Mouse (Mus musculus): ENCODE data around the gene Olfr1263. TPM values are rescaled to one million over a fixed set of nuclear protein-coding genes. Genes with fewer than 3 reads are reported as not detected.

Olfr1263 gene
- not detected in 2 replicates for polyA plus RNA-seq (2012; rRNA removed)

DNA sequence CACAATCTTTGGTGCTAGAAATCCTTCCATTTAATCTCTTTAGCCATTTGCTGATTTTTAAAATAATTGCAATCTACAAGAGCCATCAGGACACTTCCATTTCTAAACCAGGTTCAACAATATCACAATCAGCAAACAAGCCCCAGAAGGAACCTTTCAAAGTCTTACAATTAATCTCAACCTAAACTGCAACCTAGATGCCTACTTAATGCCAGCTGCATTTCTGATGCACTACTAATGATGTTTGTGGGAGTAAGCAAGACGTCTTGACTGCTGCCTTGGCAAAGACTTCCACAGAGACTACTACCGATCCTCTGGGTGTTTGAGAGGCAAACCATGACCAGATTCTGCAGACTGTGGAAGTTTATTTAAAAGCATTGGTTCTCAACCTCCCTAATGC, at the start of gene Olfr1263:
Olfr1263 (plus strand) TSS at position 301 of the 400 bp plus-strand sequence.
- TF ChIP-seq POLR2A (IDR thresholded peaks at IDR 0.05; ENCODE audit: extremely low read depth, insufficient read depth, low read length), result no peak
- TF ChIP-seq CTCF (IDR thresholded peaks at IDR 0.05; ENCODE audit: extremely low read depth, insufficient read depth, low read length), result no peak
- Histone ChIP-seq H3K4me1 (ENCODE audit: control insufficient read depth, insufficient read depth, low read length) (no peaks in the 10 kb centered on the region), H3K4me3 (ENCODE audit: insufficient read depth, low read length) (no peak within 1 kb of the TSS), H3K27ac (ENCODE audit: insufficient read depth, low read length) (no peak within 1 kb of the TSS)

DNA sequence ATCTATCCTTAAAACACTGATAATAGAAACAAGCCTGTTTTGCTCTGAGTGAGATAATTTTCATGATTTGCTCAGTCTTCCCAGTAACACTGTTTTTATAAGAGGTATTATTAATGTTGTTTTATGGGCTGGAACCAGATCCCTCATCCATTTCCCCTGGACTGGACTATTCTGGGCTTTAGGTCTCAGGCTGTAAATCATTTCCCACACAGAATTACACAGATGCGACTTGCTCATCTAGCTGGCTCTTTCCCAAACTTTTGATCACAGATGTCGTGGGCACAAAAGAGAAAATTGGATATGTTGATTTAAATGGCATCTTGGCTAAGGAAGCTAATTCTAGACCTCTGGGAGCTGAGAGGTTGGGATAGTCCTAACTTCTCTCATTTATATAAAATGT, 37.7 kb upstream of the Olfr1263 start, which contains the start of gene Olfr1260:
Olfr1260 (plus strand) TSS at position 157 of the 400 bp plus-strand sequence.
- H3K27ac ChIP-seq (ENCODE audit: insufficient read depth, low read length), result no peak within 1 kb of the TSS
- no peaks in the 10 kb centered on the region for H3K4me1 ChIP-seq (ENCODE audit: control insufficient read depth, insufficient read depth, low read length)
- H3K4me3 ChIP-seq (ENCODE audit: insufficient read depth, low read length), result no peak within 1 kb of the TSS
- no peak for TF ChIP-seq CTCF (IDR thresholded peaks at IDR 0.05; ENCODE audit: extremely low read depth, insufficient read depth, low read length)
- TF ChIP-seq POLR2A (IDR thresholded peaks at IDR 0.05; ENCODE audit: extremely low read depth, insufficient read depth, low read length), result no peak

DNA sequence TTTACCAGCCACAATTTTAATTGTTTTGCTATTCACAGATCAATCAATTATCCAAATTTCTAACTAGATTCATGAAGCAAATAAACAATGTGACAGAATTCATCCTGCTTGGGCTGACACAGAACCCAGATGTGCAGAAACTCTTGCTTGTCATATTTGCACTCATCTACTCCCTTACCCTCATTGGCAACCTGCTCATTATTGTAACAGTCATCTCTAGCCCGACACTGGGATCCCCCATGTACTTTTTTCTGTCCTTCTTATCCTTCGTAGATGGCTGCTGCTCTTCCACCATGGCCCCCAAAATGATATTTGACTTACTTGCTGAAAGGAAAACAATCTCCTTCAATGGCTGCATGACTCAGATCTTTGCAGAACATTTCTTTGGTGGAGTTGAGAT, 34.2 kb upstream of the Olfr1263 start:
- no peak overlapping the region for H3K4me3 ChIP-seq (ENCODE audit: insufficient read depth, low read length)
- no peak overlapping the region for H3K27ac ChIP-seq (ENCODE audit: insufficient read depth, low read length)
- TF ChIP-seq POLR2A (IDR thresholded peaks at IDR 0.05; ENCODE audit: extremely low read depth, insufficient read depth, low read length) (no peak), CTCF (IDR thresholded peaks at IDR 0.05; ENCODE audit: extremely low read depth, insufficient read depth, low read length) (no peak)
- H3K4me1 ChIP-seq (ENCODE audit: control insufficient read depth, insufficient read depth, low read length), result no peaks in the 10 kb centered on the region

DNA sequence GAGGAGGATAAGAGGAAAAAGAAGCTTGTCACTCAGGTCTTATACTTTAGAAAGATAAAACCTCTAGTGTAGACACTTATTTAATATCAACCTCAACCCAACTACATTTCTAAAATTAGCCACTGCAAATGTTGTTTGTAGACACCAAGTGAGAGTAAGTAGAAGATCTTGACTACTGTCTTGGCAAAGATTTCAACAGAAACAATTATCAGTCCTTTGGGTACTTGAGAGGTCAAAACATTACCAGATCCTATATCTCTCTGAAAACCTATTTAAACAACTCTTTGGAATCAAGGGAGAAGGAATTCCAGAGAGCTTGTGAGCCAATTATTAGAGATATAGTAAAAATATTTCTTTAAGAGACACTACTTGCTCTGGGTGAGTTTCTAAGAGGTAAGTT, 21.0 kb upstream of the Olfr1263 start, which contains the start of gene Olfr1261:
Olfr1261 (plus strand) TSS at position 301 of the 400 bp plus-strand sequence.
- H3K4me1 ChIP-seq (ENCODE audit: control insufficient read depth, insufficient read depth, low read length), result no peaks in the 10 kb centered on the region
- no peak for TF ChIP-seq CTCF (IDR thresholded peaks at IDR 0.05; ENCODE audit: extremely low read depth, insufficient read depth, low read length)
- TF ChIP-seq POLR2A (IDR thresholded peaks at IDR 0.05; ENCODE audit: extremely low read depth, insufficient read depth, low read length), result no peak

DNA sequence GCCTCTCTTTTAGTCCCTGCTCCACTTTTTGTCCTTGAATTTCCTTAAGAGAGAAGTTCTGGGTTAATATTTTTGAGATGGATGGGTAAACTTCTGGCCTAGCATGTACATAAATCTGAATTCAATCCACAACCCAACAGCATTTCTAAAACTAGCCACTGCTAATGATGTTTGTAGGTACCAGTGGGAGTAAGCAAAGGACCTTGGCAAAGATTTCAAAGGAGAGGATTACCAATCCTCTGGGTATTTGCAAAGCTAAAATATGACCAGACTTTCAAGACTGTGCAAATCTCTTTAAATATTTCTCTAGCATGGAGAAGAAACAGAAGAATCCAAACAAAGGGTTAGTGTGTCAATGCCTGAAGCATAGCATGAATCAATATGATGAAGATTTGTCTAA, 12.1 kb upstream of the Olfr1263 start, which contains the start of gene Olfr1262:
Olfr1262 (plus strand) TSS at position 301 of the 400 bp plus-strand sequence.
- no peak for TF ChIP-seq CTCF (IDR thresholded peaks at IDR 0.05; ENCODE audit: extremely low read depth, insufficient read depth, low read length)
- TF ChIP-seq POLR2A (IDR thresholded peaks at IDR 0.05; ENCODE audit: extremely low read depth, insufficient read depth, low read length), result no peak
- H3K4me3 ChIP-seq (ENCODE audit: insufficient read depth, low read length), result no peak within 1 kb of the TSS
- H3K4me1 ChIP-seq (ENCODE audit: control insufficient read depth, insufficient read depth, low read length), result no peaks in the 10 kb centered on the region
- no peak within 1 kb of the TSS for H3K27ac ChIP-seq (ENCODE audit: insufficient read depth, low read length)

More for the DNA sequence above, 21.0 kb upstream of the Olfr1263 start, which contains the start of gene Olfr1261:
- Histone ChIP-seq H3K27ac (ENCODE audit: insufficient read depth, low read length) (no peak within 1 kb of the TSS), H3K4me3 (ENCODE audit: insufficient read depth, low read length) (no peak within 1 kb of the TSS)

DNA sequence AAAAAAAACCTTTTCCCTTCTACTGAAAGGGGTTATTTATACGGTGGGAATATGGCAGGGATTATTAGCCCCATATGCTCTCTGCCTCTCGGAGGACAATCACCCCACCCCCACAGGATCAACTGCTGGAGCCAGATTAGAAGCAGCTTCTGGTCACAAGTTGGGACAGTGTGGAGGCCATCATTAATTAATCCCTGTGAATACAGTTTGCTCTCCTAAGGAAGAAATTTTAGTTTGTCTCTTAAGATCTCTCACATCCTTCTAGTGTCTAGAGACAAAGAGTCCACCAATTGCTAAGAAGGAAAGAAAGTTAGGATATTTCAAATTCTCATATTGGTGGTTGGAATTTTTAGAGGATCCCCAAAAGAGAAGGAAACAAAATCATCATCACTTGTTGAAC, 13.5 kb downstream of the Olfr1263 start, which contains the start of gene Olfr1264:
Olfr1264 (minus strand) TSS at position 101 of the 400 bp plus-strand sequence.
- Histone ChIP-seq H3K4me3 (ENCODE audit: insufficient read depth, low read length) (no peak within 1 kb of the TSS), H3K27ac (ENCODE audit: insufficient read depth, low read length) (no peak within 1 kb of the TSS), H3K4me1 (ENCODE audit: control insufficient read depth, insufficient read depth, low read length) (no peaks in the 10 kb centered on the region)
- TF ChIP-seq POLR2A (IDR thresholded peaks at IDR 0.05; ENCODE audit: extremely low read depth, insufficient read depth, low read length), result no peak
- no peak for TF ChIP-seq CTCF (IDR thresholded peaks at IDR 0.05; ENCODE audit: extremely low read depth, insufficient read depth, low read length)

DNA sequence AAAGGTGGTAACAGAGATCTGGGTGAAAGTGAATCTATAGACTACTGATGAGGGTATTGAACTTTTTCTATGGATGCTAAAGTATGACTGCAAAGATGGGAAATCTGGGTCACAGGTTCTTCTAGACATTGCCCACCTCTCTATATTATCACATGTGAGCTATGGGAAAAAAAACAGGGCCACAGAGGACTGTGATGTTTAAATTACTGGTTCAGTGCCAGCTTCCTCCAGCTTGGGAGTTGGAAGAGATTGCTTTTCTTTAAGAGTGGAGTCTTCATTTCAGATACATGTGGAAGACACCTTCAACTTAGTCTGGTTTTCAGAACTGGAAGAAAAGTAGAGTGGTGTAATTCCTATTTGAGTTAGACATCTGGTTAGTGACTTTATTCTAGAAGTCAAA, 23.1 kb downstream of the Olfr1263 start, which contains the start of gene Olfr1265:
Olfr1265 (plus strand) TSS at position 301 of the 400 bp plus-strand sequence.
- TF ChIP-seq POLR2A (IDR thresholded peaks at IDR 0.05; ENCODE audit: extremely low read depth, insufficient read depth, low read length) (no peak), CTCF (IDR thresholded peaks at IDR 0.05; ENCODE audit: extremely low read depth, insufficient read depth, low read length) (no peak)
- H3K27ac ChIP-seq (ENCODE audit: insufficient read depth, low read length), result no peak within 1 kb of the TSS
- H3K4me3 ChIP-seq (ENCODE audit: insufficient read depth, low read length), result no peak within 1 kb of the TSS
- H3K4me1 ChIP-seq (ENCODE audit: control insufficient read depth, insufficient read depth, low read length), result no peaks in the 10 kb centered on the region

DNA sequence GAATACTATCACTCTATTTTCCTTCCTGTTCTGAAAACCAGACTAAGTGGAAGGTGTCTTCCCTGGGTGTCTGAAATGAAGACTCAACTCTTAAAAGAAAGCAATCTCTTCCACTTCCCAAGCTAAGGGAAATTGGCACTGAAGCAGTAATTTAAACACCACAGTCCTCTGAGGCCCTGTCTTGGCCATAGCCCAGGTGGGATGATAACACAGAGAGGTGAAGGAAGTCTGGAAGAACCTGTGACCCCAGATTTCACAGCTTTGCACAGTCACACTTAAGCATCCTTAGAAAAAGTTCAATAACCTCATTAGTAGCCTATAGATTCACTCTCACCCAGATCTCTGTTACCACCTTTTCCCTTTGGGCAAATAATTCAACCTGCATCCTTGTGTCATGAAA, 51.6 kb downstream of the Olfr1263 start, which contains the start of gene Olfr140:
Olfr140 (minus strand) TSS at position 101 of the 400 bp plus-strand sequence.
- TF ChIP-seq CTCF (IDR thresholded peaks at IDR 0.05; ENCODE audit: extremely low read depth, insufficient read depth, low read length) (no peak), POLR2A (IDR thresholded peaks at IDR 0.05; ENCODE audit: extremely low read depth, insufficient read depth, low read length) (no peak)
- Histone ChIP-seq H3K27ac (ENCODE audit: insufficient read depth, low read length) (no peak within 1 kb of the TSS), H3K4me3 (ENCODE audit: insufficient read depth, low read length) (no peak within 1 kb of the TSS), H3K4me1 (ENCODE audit: control insufficient read depth, insufficient read depth, low read length) (no peaks in the 10 kb centered on the region)

Other genes with a start within 250 kb of the Olfr1263 start
- gene Olfr1254, start 218.5 kb upstream of the Olfr1263 start, polyA plus RNA-seq (2012; rRNA removed), result not detected in 2 replicates
- gene Olfr1255, start 200.1 kb upstream of the Olfr1263 start, polyA plus RNA-seq (2012; rRNA removed), result not detected in 2 replicates
- not detected in 2 replicates for gene Olfr1256, start 170.6 kb upstream of the Olfr1263 start, polyA plus RNA-seq (2012; rRNA removed)
- gene Olfr48, start 163.9 kb upstream of the Olfr1263 start, polyA plus RNA-seq (2012; rRNA removed), result not detected in 2 replicates
- not detected in 2 replicates for gene Olfr1257, start 133.7 kb upstream of the Olfr1263 start, polyA plus RNA-seq (2012; rRNA removed)
- not detected in 2 replicates for gene Olfr1258, start 84.8 kb upstream of the Olfr1263 start, polyA plus RNA-seq (2012; rRNA removed)
- not detected in 2 replicates for gene Olfr1259, start 63.5 kb upstream of the Olfr1263 start, polyA plus RNA-seq (2012; rRNA removed)
- not detected in 2 replicates for gene Olfr1260, start 37.8 kb upstream of the Olfr1263 start, polyA plus RNA-seq (2012; rRNA removed)
- not detected in 2 replicates for gene Olfr1261, start 20.9 kb upstream of the Olfr1263 start, polyA plus RNA-seq (2012; rRNA removed)
- gene Olfr1262, start 12.0 kb upstream of the Olfr1263 start, polyA plus RNA-seq (2012; rRNA removed), result not detected in 2 replicates
- not detected in 2 replicates for gene Olfr1264, start 13.4 kb downstream of the Olfr1263 start, polyA plus RNA-seq (2012; rRNA removed)
- not detected in 2 replicates for gene Olfr1265, start 23.2 kb downstream of the Olfr1263 start, polyA plus RNA-seq (2012; rRNA removed)
- not detected in 2 replicates for gene Olfr140, start 51.5 kb downstream of the Olfr1263 start, polyA plus RNA-seq (2012; rRNA removed)
- not detected in 2 replicates for gene Olfr1269, start 109.3 kb downstream of the Olfr1263 start, polyA plus RNA-seq (2012; rRNA removed)
- gene Olfr32, start 130.2 kb downstream of the Olfr1263 start, polyA plus RNA-seq (2012; rRNA removed), result not detected in 2 replicates
- gene Olfr1270, start 141.0 kb downstream of the Olfr1263 start, polyA plus RNA-seq (2012; rRNA removed), result not detected in 2 replicates
- not detected in 2 replicates for gene Olfr1506, start 212.4 kb downstream of the Olfr1263 start, polyA plus RNA-seq (2012; rRNA removed)
- not detected in 2 replicates for gene Olfr142, start 245.5 kb downstream of the Olfr1263 start, polyA plus RNA-seq (2012; rRNA removed)

All from cortical plate, adult 2 months (tissue).